24 mouse cellular contexts compared by ENCODE assay signal in the genomic region with DNA sequence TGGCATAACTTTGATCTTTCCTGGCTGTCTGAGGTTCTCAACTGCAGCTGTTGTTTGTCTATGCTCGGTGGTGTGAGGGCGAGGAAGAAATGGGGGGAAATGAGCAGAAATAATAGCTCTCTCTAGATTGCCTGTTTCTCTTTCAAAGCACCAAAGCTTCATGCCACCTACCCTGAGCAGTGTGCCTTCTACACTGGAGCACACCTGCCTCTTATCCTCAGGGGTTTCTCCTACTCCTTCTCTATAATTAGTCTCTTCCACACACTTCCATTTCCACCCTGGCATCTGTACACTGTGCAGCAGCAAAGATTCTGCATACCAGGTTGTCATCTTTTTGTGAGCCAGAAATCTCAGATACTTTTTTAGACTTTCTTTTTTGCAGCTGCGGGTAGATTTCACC.
DNase-seq lines count a peak whose midpoint lies in the region; ATAC-seq lines count a peak whose summit lies in the region.
"Had no signal": no experiment of that assay in that cellular context is flagged by ENCODE, and none has a peak within 500 bp of the region (broad histone marks: within the 10 kb centered on the region; RNA-seq: fewer than 3 reads in every experiment).

No protein-coding gene starts in this region.

- H3K27me3 ChIP-seq in kidney, embryonic 15.5 days = no peaks in the 10 kb centered on the region
- H3K27me3 ChIP-seq: intestine, embryonic 15.5 days; limb, embryonic 12.5 days; liver, embryonic 13.5 days; midbrain, embryonic 13.5 days had no signal

- H3K4me1 ChIP-seq in kidney, embryonic 15.5 days = no peaks in the 10 kb centered on the region
- H3K4me1 ChIP-seq: forebrain, embryonic 10.5 days; hindbrain, embryonic 10.5 days; intestine, embryonic 15.5 days; limb, embryonic 12.5 days; liver, embryonic 13.5 days; midbrain, embryonic 13.5 days had no signal

- ATAC-seq in kidney, embryonic 15.5 days (replicated peaks; ENCODE audit: low FRiP score) = no peak
- ATAC-seq: activated CD4-positive, CD25-positive, alpha-beta regulatory T cell, adult 4 months; hindbrain, embryonic 16.5 days; intestine, embryonic 15.5 days; midbrain, embryonic 13.5 days had no signal

- no peak overlapping the region for H3K4me2 ChIP-seq in kidney, embryonic 15.5 days
- H3K4me2 ChIP-seq: heart, embryonic 11.5 days; intestine, embryonic 15.5 days; limb, embryonic 12.5 days; liver, embryonic 13.5 days; lung, embryonic 14.5 days; midbrain, embryonic 13.5 days had no signal

- peak; percentile 2 for DNase-seq in layer of hippocampus, adult 9-11 months
- DNase-seq in layer of hippocampus, adult 8-10 months (ENCODE audit: low spot score in 2 of 2) = no peak
- peak; percentile 10 to 15 for DNase-seq in right cerebral cortex, adult 2 months (ENCODE audit: low spot score in 2 of 2)
- DNase-seq in right cerebral cortex, postnatal 4 days = no peak
- peak; percentile 3 for DNase-seq in left cerebral cortex, postnatal 4 days
- DNase-seq in MN1 (ENCODE audit: low spot score) = no peak
- DNase-seq: adrenal gland, postnatal 10 days; cerebellum, adult 2 months; cerebellum, postnatal 36 days; gastrocnemius, postnatal 10 days; kidney, adult 8-10 months; kidney, postnatal 25 days; liver, embryonic 13.5 days; lung, embryonic 14.5 days; thymus, postnatal 25 days had no signal

- no peaks in the 10 kb centered on the region for H3K36me3 ChIP-seq in kidney, embryonic 15.5 days
- H3K36me3 ChIP-seq: forebrain, embryonic 10.5 days; hindbrain, embryonic 10.5 days; intestine, embryonic 15.5 days; limb, embryonic 12.5 days; liver, embryonic 13.5 days; midbrain, embryonic 13.5 days had no signal

- no peaks in the 10 kb centered on the region for H3K9me3 ChIP-seq in kidney, embryonic 15.5 days (replicated peaks)
- H3K9me3 ChIP-seq: forebrain, embryonic 10.5 days; hindbrain, embryonic 10.5 days; intestine, embryonic 15.5 days; limb, embryonic 12.5 days; liver, embryonic 13.5 days; midbrain, embryonic 13.5 days had no signal

- H3K9ac ChIP-seq in kidney, embryonic 15.5 days = no peak overlapping the region
- H3K9ac ChIP-seq: intestine, embryonic 15.5 days; limb, embryonic 12.5 days; liver, embryonic 13.5 days; lung, embryonic 14.5 days; midbrain, embryonic 13.5 days had no signal

- no peak overlapping the region for H3K4me3 ChIP-seq in kidney, embryonic 15.5 days (replicated peaks)
- H3K4me3 ChIP-seq: forebrain, embryonic 10.5 days; hindbrain, embryonic 10.5 days; intestine, embryonic 15.5 days; limb, embryonic 12.5 days; liver, embryonic 13.5 days; midbrain, embryonic 13.5 days had no signal

- 30% methylated on average over 3 of the region's 3 CpGs for WGBS in kidney, embryonic 15.5 days

- H3K27ac ChIP-seq in kidney, embryonic 15.5 days = no peak overlapping the region
- H3K27ac ChIP-seq: forebrain, embryonic 10.5 days; hindbrain, embryonic 10.5 days; intestine, embryonic 15.5 days; limb, embryonic 12.5 days; liver, embryonic 13.5 days; midbrain, embryonic 13.5 days had no signal

- intact Hi-C loops in left cerebral cortex, postnatal 4 days (cut with DNase I) = no loop called here

Comparison
In these comparisons a context has a peak if more than half of its experiments do, and no peak if none do; other contexts are left out.
1. DNase-seq: peak in layer of hippocampus, adult 9-11 months (single experiment), right cerebral cortex, adult 2 months (2 of 2) and left cerebral cortex, postnatal 4 days (single experiment); none in layer of hippocampus, adult 8-10 months (0 of 2), right cerebral cortex, postnatal 4 days (single experiment) and MN1 (single experiment).